Mouse (Mus musculus): ENCODE data around the gene Slc31a2. TPM values are rescaled to one million over a fixed set of nuclear protein-coding genes. Genes with fewer than 3 reads are reported as not detected.

The Slc31a2 gene
- polyA plus RNA-seq, 1 experiment from 2014 or later, result 10.9 TPM

DNA sequence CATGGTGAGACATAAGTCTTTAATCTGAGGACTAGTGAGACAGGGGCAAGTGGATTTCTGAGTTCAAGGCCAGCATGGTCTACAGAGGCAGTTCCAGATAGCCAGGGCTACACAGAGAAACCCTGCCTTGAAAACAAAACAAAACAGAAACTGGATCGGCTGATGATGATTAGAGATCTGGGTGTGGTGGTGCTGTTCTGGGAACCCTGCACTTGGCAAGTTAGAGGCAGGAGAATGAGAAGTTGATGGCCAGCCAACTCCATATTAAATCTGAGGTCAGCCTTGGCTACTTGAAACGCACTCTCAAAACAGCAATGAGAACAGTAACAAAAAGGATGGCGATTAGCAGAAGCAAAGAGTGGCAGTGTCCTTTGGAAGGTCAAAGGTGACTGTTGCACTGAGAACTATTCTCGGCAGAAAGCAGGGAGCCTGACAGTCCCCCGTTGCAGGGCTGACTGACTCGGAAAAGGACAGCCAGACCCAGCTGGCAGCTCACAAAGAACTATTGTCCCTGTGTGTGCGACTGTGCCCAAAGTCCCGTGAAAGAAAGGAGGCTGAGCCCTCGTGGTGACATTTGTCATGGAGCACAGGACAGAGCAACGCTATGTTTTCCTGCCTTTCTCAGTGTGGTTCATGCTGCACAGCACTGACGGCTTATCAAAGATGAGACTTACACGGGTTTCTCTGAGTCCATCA is 12.6 kb downstream of the Slc31a2 start:
- no peaks in the 10 kb centered on the region for H3K4me1 ChIP-seq (ENCODE audit: control insufficient read depth, insufficient read depth, low read length)
- ATAC-seq (ENCODE audit: low read depth), result peak; percentile 91
- H3K4me2 ChIP-seq (ENCODE audit: low read depth, low read length), result no peak overlapping the region
- H3K27ac ChIP-seq (ENCODE audit: low read depth, low read length), result no peak overlapping the region; the same call in 1 of the 2 replicates
- no peaks in the 10 kb centered on the region for H3K36me3 ChIP-seq (ENCODE audit: control insufficient read depth, insufficient read depth, low read length)
- H3K4me3 ChIP-seq (ENCODE audit: low read depth, low read length), result no peak overlapping the region
- WGBS, result 6% methylated on average over 12 of the region's 12 CpGs
- no peaks in the 10 kb centered on the region for H3K27me3 ChIP-seq (ENCODE audit: control insufficient read depth, insufficient read depth, low read length)
- no peaks in the 10 kb centered on the region for H3K9me3 ChIP-seq (ENCODE audit: control insufficient read depth, low read length)
- H3K9ac ChIP-seq (replicated peaks; ENCODE audit: low read depth, low read length), result no peak overlapping the region

DNA sequence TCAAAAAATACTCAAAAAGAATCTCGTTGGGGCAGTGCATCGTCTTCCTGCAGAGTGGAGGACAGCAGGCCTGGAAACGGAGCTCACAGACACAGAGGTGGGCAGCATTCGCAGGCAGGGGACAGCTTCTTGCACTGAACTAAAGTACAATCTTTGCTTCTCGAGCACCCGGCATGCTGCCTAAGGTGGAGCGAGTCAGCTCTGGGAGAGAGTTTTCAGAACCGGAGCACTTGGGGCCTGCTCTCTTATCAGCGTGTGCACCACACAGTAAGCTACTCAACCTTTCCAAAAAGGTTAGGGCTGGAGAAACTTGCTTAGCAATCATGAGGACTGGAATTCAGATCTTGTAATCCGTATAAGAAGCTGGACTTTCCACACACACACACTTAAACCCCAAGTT is 14.3 kb downstream of the Slc31a2 start:
- Histone ChIP-seq H3K27ac (ENCODE audit: low read depth, low read length) (no peak overlapping the region), H3K4me2 (ENCODE audit: low read depth, low read length) (no peak overlapping the region), H3K4me1 (ENCODE audit: control insufficient read depth, insufficient read depth, low read length) (no peaks in the 10 kb centered on the region), H3K4me3 (ENCODE audit: low read depth, low read length) (no peak overlapping the region), H3K36me3 (ENCODE audit: control insufficient read depth, insufficient read depth, low read length) (no peaks in the 10 kb centered on the region), H3K9ac (replicated peaks; ENCODE audit: low read depth, low read length) (no peak overlapping the region), H3K27me3 (ENCODE audit: control insufficient read depth, insufficient read depth, low read length) (no peaks in the 10 kb centered on the region), H3K9me3 (ENCODE audit: control insufficient read depth, low read length) (no peaks in the 10 kb centered on the region)
- no peak for ATAC-seq (ENCODE audit: low read depth)
- 91% methylated on average over 10 of the region's 10 CpGs for WGBS

DNA sequence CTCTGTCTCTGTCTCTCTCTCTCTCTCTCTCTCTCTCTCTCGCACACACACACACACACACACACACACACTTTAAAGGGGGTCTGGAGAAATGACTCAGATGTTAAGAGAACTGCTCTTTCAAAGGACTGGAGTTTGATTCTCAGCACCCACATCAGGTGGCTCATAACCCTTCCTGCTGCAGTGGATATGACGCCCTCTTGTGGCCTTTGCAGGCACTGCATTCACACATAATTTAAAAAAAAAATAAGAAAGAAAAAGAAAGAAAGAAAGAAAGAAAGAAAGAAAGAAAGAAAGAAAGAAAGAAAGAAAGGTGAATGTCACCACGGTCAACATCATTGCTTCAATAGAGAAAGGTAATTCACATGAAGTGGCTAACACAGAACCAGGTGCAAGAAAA is 14.9 kb downstream of the Slc31a2 start:
- H3K4me2 ChIP-seq (ENCODE audit: low read depth, low read length), result no peak overlapping the region
- WGBS, result 65% methylated on average over 3 of the region's 3 CpGs
- no peaks in the 10 kb centered on the region for H3K9me3 ChIP-seq (ENCODE audit: control insufficient read depth, low read length)
- ATAC-seq (ENCODE audit: low read depth), result no peak
- H3K4me1 ChIP-seq (ENCODE audit: control insufficient read depth, insufficient read depth, low read length), result no peaks in the 10 kb centered on the region
- no peak overlapping the region for H3K9ac ChIP-seq (replicated peaks; ENCODE audit: low read depth, low read length)
- H3K27ac ChIP-seq (ENCODE audit: low read depth, low read length), result no peak overlapping the region
- H3K27me3 ChIP-seq (ENCODE audit: control insufficient read depth, insufficient read depth, low read length), result no peaks in the 10 kb centered on the region
- no peaks in the 10 kb centered on the region for H3K36me3 ChIP-seq (ENCODE audit: control insufficient read depth, insufficient read depth, low read length)
- H3K4me3 ChIP-seq (ENCODE audit: low read depth, low read length), result no peak overlapping the region

DNA sequence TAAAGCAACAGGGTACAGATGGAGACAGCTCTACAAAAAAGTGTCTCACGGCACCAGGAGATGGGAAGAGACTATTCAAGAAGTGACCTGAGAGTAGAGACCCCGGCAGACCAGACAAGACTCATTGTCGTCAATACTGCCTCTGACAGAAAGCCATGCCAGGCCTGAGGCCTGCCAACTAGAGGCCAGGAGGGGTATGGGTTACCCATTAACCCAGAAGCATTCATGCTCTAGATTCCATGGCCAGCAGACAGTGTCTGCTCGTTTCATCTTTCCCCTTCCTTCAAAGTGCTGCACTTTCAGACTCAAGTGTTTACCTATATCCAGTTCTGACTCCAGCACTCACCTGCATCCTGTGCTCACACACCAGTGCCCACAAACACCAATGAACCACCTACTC is 15.7 kb downstream of the Slc31a2 start:
- Histone ChIP-seq H3K27ac (ENCODE audit: low read depth, low read length) (no peak overlapping the region), H3K36me3 (ENCODE audit: control insufficient read depth, insufficient read depth, low read length) (no peaks in the 10 kb centered on the region), H3K4me3 (ENCODE audit: low read depth, low read length) (no peak overlapping the region), H3K4me2 (ENCODE audit: low read depth, low read length) (no peak overlapping the region), H3K4me1 (ENCODE audit: control insufficient read depth, insufficient read depth, low read length) (no peaks in the 10 kb centered on the region), H3K9ac (replicated peaks; ENCODE audit: low read depth, low read length) (no peak overlapping the region), H3K27me3 (ENCODE audit: control insufficient read depth, insufficient read depth, low read length) (no peaks in the 10 kb centered on the region), H3K9me3 (ENCODE audit: control insufficient read depth, low read length) (no peaks in the 10 kb centered on the region)
- 53% methylated on average over 4 of the region's 4 CpGs for WGBS
- no peak for ATAC-seq (ENCODE audit: low read depth)

DNA sequence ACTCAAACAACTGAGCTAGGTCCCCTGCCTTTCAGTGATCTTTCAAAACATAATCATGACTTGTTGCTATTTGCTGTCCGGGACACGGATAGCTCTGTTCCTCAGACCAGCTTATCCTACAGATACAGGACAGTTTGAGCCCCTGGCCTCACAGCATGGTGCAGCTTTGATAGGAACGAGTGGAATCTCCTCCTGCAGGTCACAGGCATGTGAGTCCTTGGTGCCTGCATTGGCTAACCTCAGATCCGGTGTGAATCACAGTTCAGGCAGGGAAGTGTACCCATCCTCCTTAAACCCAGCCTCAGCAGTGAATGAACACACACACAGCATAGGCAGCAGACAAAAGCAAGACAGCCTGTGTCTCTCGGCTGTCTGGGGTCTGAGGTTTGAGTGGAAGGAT is 19.0 kb downstream of the Slc31a2 start:
- H3K4me3 ChIP-seq (ENCODE audit: low read depth, low read length), result no peak overlapping the region
- H3K4me1 ChIP-seq (ENCODE audit: control insufficient read depth, insufficient read depth, low read length), result no peaks in the 10 kb centered on the region
- H3K9me3 ChIP-seq (ENCODE audit: control insufficient read depth, low read length), result no peaks in the 10 kb centered on the region
- no peaks in the 10 kb centered on the region for H3K27me3 ChIP-seq (ENCODE audit: control insufficient read depth, insufficient read depth, low read length)
- no peaks in the 10 kb centered on the region for H3K36me3 ChIP-seq (ENCODE audit: control insufficient read depth, insufficient read depth, low read length)
- no peak for ATAC-seq (ENCODE audit: low read depth)
- 62% methylated on average over 5 of the region's 5 CpGs for WGBS
- H3K9ac ChIP-seq (replicated peaks; ENCODE audit: low read depth, low read length), result no peak overlapping the region
- no peak overlapping the region for H3K27ac ChIP-seq (ENCODE audit: low read depth, low read length)
- no peak overlapping the region for H3K4me2 ChIP-seq (ENCODE audit: low read depth, low read length)

DNA sequence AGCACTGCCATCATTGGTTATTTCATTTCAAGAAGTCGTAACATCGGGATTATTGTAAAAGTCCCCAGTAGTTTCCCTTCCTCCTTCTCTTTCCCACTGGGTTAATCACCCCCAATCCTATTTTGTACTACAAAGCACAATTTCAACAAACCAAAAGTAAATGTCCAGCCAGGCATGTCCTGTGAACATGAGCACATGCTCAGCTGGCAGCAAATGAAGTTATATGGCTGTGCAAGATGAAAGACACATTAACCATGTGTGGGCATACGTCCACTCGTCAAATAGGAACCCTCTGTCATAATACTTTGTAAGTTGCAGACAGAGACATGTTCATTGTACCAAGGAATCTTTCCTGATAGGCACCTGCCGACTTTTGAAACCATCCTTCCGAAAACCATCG is 20.6 kb downstream of the Slc31a2 start:
- no peaks in the 10 kb centered on the region for H3K27me3 ChIP-seq (ENCODE audit: control insufficient read depth, insufficient read depth, low read length)
- H3K27ac ChIP-seq (ENCODE audit: low read depth, low read length), result no peak overlapping the region
- H3K4me1 ChIP-seq (ENCODE audit: control insufficient read depth, insufficient read depth, low read length), result no peaks in the 10 kb centered on the region
- WGBS, result 87% methylated on average over 7 of the region's 7 CpGs
- H3K9ac ChIP-seq (replicated peaks; ENCODE audit: low read depth, low read length), result no peak overlapping the region
- no peaks in the 10 kb centered on the region for H3K9me3 ChIP-seq (ENCODE audit: control insufficient read depth, low read length)
- ATAC-seq (ENCODE audit: low read depth), result no peak
- no peak overlapping the region for H3K4me3 ChIP-seq (ENCODE audit: low read depth, low read length)
- no peaks in the 10 kb centered on the region for H3K36me3 ChIP-seq (ENCODE audit: control insufficient read depth, insufficient read depth, low read length)
- H3K4me2 ChIP-seq (ENCODE audit: low read depth, low read length), result no peak overlapping the region

DNA sequence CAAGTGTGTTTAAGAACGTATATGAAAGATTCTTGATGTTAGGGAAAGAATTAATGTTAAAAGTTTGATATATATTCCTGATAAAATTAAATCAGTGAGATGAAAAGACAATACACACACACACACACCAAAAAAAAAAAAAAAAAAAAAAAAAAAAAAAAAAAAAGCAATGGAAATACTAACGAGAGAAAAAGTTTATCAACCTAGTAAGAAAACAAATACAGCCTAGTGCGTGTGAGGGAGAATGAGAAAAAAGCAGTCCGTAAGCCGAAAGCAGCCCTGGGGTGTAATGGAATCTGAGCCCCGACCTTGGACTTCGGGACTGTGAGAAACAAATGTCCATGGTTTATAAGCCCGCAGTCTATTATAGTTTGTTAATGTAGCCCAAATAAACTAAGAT is 23.2 kb downstream of the Slc31a2 start:
- H3K4me2 ChIP-seq (ENCODE audit: low read depth, low read length), result peak overlapping the region; percentile 69; the same call in 1 of the 2 replicates
- no peaks in the 10 kb centered on the region for H3K36me3 ChIP-seq (ENCODE audit: control insufficient read depth, insufficient read depth, low read length)
- H3K4me1 ChIP-seq (ENCODE audit: control insufficient read depth, insufficient read depth, low read length), result no peaks in the 10 kb centered on the region
- H3K27me3 ChIP-seq (ENCODE audit: control insufficient read depth, insufficient read depth, low read length), result no peaks in the 10 kb centered on the region
- peak overlapping the region; percentile 68; the same call in 1 of the 2 replicates for H3K4me3 ChIP-seq (ENCODE audit: low read depth, low read length)
- whole genome bisulfite sequencing, result 68% methylated on average over 8 of the region's 8 CpGs
- ATAC-seq (ENCODE audit: low read depth), result no peak
- H3K27ac ChIP-seq (ENCODE audit: low read depth, low read length), result no peak overlapping the region
- no peak overlapping the region for H3K9ac ChIP-seq (replicated peaks; ENCODE audit: low read depth, low read length)
- H3K9me3 ChIP-seq (ENCODE audit: control insufficient read depth, low read length), result no peaks in the 10 kb centered on the region

DNA sequence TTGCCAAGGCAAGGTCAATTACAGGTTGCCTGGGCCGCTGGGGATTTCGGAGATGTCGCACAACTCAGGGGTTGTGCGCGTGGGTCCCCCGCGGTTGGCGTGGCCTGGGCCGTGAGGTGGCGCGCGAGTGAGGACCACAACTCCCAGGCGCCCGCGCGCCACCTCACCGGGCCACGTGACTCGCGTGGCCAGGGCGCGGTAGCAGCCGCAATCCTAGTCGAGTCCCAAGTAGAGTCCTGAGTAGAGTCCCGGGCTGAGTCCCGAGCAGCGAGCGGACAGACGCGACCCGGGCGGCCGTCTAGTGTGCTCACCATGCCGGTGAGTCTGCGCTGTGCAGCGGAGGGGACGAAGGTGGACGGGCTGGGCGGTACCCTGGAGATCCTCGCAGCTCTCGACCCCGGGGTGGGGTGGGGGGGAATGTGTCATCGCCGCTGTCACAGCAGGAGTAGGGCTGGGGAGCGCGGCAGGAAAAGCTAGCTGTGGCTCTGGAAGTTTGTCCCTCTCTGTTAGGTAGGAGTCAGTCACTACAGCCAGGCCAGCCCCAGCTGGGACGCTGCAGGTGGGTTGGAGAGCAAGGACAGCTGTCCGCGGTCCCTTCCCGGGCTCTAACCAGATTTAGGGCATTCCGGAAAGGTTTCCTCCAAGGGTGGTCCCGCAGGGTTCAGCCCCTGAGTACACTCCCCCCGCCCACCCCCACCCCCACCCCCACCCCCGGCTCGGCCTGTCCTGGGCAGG is 24.1 kb downstream of the Slc31a2 start:
- peak overlapping the region; percentile 69 for H3K4me2 ChIP-seq (ENCODE audit: low read depth, low read length)
- no peaks in the 10 kb centered on the region for H3K9me3 ChIP-seq (ENCODE audit: control insufficient read depth, low read length)
- ATAC-seq (ENCODE audit: low read depth), result peak; percentile 97
- under 1% methylated on average over 51 of the region's 55 CpGs for WGBS
- peak overlapping the region; percentile 68 for H3K4me3 ChIP-seq (ENCODE audit: low read depth, low read length)
- H3K27me3 ChIP-seq (ENCODE audit: control insufficient read depth, insufficient read depth, low read length), result no peaks in the 10 kb centered on the region
- peak overlapping the region; percentile 73 for H3K9ac ChIP-seq (replicated peaks; ENCODE audit: low read depth, low read length)
- H3K36me3 ChIP-seq (ENCODE audit: control insufficient read depth, insufficient read depth, low read length), result no peaks in the 10 kb centered on the region
- H3K4me1 ChIP-seq (ENCODE audit: control insufficient read depth, insufficient read depth, low read length), result no peaks in the 10 kb centered on the region
- peak overlapping the region; percentile 52 for H3K27ac ChIP-seq (ENCODE audit: low read depth, low read length)

All from neural tube, embryonic 14.5 days (tissue).